Mouse (Mus musculus): ENCODE results near the gene Dhrs13.
"Not testable (repeated sequence)": the region's sequence is repeated elsewhere in the genome, so short reads cannot be mapped to it uniquely, and the experiment has no call there.

The Dhrs13 gene

DNA sequence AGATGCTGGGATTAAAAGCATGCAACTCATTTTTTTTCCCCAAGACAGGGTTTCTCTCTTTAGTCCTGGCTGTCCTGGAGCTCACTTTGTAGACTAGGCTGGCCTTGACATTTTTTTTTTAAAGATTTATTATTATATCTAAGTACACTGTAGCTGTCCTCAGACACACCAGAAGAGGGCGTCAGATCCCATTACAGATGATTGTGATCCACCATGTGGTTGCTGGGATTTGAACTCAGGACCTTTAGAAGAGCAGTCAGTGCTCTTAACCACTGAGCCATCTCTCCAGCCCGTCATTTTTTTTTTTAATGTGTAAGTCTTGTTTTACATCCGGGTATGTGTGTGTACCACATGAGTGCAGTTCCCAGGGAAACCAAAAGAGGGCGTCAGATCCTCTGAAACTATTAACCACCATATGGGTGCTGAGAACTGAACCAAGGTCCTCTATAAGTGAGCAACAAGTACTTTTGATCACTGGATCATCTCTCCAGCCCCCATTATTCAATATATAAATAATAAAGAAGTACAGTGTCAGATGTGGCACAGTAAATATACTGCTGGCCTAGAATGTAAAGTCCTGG is 10.3 kb downstream of the Dhrs13 start:
- not testable (repeated sequence) for DNase-seq (ENCODE audit: low spot score)

DNA sequence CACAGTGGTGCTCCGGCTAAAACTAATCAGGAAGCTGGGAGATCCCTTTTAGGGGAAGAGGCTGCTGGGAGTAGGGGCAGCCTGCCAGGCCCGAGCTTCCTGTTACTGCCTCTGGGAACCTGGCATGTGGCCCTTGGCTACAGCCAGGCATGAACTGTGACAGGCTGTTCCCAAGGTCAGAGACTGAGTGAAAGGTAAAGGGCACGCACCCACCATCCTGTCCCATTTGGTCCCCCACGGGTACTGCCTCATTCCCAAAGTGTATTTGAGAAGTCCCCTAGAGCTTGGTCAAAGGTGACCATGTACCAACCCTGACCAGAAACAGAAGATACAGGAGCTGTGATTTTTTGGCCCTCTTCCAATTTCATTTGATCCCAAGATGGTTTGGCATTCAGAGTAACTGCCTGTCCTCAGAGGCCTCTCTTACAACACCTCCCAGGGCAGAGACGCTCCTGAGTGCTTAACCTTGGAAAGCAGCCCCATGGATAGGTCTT is 12.7 kb downstream of the Dhrs13 start:
- no peak for DNase-seq (ENCODE audit: low spot score)

DNA sequence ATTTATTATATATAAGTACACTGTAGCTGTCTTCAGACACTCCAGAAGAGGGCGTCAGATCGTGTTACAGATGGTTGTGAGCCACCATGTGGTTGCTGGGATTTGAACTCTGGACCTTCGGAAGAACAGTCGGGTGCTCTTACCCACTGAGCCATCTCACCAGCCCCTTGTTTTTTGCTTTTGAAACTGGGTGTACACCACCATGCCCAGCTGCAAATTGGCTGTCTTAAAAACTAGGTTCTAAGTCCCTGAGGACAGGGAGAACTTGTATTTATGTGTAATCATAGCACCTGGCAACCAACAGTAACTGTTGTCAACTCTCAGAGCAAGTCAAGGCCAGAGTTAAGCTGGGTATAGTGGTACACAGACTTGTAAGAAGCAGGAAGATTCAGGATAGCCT is 16.6 kb downstream of the Dhrs13 start:
- DNase-seq (ENCODE audit: low spot score): not testable (repeated sequence)

DNA sequence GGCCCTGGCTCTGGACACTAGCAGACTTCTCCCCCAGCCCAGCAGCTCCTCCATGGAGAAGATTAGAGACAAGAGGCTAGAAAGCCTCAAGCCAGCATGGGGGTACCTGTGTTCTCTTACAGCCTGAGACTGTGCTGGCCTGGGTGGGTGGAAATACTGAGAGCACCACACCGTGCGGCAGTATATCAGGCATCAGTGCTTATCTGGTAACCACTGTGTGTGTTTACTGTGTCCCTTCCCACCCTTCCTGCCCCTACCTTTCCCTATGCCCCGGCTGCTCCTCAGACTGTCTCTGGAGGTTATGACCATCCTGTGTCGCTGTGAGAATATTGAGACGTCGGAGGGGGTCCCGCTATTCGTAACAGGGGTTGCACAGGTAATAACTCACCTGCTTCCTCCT is 21.0 kb downstream of the Dhrs13 start:
- DNase-seq (ENCODE audit: low spot score): no peak

DNA sequence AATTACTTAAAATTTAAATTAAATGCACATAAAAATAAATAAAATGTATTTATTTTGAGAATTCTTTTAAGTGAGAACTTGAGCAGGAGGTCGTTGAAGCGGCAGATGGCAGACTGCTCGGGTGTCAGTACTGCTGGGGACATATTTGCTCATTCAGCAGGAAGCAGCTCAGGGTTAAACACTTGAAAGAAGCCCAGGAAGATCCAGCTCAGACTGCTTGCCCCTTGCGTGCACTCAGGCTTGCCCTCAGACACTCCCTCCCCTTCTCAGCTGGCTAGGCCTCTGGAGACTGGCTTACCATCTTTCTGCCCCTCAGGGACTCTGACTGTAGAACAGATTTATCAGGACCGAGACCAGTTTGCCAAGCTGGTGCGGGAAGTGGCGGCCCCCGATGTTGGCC is 24.9 kb downstream of the Dhrs13 start:
- no peak for DNase-seq (ENCODE audit: low spot score)

DNA sequence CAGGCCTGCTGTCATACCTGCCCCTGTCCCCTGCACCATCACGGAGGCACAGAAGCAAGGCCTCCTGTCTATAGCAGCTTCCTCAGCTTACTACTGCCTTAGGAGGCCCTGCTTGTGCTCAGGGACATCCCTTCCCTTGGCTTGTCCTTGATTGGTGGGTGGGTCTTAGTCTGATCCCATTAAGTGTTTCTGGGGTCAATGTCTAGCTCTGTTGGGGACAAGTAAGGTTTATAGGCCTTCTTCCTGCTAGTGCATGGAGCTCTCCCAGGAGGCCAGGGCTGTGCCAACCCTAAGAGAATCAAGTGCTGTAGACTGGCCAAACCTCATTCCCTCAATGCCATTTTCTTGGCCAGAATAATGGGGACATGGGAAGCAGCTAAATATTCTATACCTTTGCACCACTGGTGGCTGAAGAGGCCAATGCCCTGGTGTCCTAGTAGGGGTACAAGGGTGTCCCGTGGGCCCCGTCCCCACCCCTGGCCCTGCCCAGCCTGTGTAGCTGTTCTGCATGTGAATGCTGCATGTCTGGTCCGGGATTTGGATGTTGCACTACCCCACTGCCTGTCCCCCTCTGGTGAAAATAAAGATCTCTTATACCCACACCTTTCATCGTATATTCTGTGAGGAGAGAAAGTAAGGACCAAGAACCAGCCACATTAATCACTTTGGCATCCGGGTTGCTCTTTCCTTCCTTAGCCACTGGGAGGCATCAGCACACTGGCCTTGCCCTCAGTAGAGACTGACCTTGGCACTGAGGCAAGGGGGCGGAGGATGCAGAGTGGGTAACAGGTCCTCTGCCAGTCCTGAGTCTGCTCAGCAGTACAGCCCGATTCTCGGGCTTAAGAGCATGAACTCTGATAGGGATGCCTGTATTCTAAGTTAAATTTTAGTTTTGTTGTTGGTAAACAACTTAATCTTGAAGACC is 28.0 kb downstream of the Dhrs13 start:
- DNase-seq (ENCODE audit: low spot score): peak; percentile 65

DNA sequence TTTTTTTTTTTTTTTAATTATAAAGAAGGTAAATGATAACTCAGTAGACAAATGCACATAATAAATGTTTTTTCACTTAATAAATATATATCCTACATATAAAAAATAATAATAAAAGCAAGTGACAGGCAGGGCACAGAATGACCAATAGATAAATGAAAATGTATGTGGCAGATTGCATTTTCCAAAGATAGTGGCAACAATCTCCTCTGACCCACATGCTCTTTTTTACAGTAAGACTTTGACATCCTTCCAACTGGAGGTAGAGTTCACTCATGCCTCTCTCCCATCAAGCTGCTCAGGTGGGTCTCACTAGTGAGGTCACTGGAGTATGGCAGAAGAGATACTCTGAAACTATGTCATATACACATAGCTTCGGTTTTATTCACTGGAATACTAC is 30.5 kb downstream of the Dhrs13 start:
- no peak for DNase-seq (ENCODE audit: low spot score)

DNA sequence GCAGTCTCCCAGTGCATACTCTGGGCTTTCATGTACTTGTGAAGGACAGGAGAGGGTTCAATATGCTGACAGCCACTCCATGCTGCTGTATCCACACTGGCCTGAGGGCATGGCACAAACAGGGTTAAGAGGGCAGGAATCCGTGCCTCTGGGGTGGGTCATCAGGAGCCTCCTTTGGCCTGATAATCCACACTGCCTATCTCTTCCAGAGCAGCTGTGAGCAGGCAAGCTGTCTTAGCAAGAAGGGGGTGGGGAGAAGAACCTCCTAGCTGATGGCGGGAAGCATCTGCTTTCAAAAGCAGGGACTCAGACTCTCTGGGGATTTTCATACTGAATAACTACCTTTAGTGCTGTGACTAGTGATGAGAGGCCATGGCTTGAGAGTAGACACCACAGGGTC is 33.8 kb downstream of the Dhrs13 start:
- DNase-seq (ENCODE audit: low spot score): peak; percentile 63

DNA sequence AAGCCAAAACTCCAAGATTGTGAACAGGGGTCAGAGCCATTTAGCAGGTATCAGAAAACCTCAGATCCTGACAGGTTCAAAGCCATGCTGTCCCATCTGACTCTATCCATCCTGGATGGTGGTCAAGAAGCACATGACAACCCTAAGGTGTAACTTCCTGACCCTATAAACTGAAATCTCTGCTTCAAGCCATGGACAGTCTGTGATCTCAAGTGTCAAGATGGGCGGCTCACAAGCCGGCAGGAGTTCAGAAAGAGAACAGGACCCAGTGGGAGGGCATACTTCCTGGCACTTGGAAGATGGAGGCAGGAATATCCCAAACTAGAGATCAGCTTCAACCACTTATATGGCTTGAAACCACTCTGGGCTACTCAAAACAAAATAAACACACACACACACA is 34.6 kb downstream of the Dhrs13 start:
- DNase-seq (ENCODE audit: low spot score): no peak

DNA sequence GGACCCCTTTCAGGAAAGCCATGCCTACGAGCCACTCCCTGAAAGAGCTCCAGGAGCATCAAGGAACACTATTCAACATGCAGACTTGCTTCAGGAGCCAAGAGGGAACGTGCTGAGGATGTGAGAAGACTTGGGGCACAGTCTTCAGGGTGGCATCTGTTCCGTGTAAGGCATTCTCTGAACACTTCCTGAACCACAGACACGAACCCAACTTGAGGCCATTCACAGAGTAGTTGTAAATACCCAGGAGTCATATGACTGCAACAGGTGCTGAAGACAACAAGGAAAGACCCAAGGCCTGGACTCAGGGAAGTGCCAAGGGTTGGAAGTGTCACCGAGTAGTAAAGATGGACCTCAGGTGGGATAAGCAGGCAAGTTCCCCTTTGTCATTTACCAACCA is 35.5 kb downstream of the Dhrs13 start:
- no peak for DNase-seq (ENCODE audit: low spot score)

DNA sequence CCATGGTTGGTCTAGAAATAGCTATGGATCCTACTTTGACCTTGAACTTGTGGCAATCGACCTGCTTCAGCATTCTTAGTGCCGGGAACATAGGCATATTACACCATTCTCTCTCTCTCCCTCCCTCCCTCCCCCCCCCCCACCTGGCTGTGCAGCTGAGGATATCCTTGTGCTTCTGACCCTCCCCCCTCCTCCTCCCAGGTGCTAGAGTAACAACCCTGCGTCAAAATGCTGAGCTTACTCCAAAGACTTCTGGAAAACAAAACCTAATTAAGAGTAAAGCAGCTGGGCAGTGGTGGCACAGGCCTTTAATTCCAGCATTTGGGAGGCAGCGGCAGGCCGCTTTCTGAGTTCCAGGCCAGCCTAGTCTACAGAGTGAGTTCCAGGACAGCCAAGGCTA is 37.0 kb downstream of the Dhrs13 start:
- no peak for DNase-seq (ENCODE audit: low spot score)

DNA sequence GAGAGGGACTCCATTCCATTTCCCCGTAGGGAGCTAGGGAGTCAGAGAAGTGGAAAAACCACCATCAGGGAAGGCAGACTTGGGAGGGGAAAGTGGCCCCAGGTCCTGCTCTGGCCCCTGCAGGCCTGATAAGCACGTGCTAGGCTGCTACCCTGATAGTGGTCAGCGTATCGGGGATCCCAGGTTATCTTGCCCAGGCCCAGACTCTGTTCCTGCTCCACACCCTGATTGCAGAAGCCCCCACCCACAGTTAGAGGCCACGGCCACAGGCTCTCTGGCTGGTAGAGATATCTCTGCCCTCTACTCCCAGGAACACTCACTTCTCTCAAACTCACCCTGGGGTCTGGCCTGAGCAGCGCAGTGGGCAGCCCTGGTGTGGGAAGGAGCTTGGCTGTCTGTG is 37.6 kb downstream of the Dhrs13 start:
- DNase-seq (ENCODE audit: low spot score): peak; percentile 72

DNA sequence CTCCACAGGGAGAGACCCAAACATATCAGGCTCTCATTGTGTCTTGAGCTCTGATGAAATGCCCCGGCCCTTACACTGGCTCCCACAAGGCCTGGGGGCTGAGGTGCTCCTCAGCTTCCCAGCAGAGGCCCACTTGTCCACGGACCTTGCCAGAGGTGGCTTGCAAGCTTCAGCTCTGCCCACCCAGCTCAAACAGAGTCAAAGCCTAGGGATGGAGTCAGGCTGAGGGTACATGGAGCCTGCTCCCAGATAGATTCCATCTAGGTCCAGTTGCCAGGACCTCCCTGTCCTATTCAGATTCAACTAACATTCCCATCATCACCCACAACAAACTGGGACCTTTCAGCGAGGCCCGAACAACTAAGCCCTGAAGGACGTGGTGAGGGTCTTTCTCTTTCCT is 39.9 kb downstream of the Dhrs13 start:
- DNase-seq (ENCODE audit: low spot score): no peak

DNA sequence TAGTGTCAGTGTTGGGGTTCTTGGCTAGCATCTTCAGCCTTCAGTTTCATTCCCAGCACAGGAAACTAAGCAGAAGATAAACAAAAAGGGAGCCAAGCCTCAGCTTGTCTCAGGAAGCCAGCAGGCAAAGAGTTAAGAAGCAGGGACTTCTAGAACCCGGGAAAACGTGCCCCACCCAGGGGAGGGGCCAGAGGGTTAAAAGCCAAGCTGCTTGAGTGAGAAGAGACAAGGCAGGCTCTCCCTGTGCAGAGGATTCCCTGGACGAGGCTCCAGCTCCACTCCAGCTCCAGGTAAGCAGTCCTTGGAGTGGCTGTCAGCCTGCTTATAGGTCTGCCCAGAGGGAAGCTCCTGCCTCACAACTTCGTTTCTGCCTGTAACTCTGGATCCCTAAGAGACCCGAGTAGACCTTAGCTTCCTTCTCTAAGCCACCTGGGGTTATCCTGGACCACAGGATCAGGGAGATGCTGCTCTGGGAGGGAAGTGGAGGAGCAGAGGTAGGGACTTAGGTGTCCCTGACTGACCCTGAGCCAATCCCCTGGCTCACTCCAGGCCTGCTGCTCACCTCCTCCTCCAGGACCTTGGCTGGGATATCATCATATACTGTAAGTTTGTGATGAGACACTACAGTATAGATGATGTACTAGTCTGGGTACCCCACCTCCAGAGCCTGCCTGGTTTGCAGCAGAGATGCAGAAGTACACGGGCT is 40.5 kb downstream of the Dhrs13 start:
- peak; percentile 74 for DNase-seq (ENCODE audit: low spot score)

DNA sequence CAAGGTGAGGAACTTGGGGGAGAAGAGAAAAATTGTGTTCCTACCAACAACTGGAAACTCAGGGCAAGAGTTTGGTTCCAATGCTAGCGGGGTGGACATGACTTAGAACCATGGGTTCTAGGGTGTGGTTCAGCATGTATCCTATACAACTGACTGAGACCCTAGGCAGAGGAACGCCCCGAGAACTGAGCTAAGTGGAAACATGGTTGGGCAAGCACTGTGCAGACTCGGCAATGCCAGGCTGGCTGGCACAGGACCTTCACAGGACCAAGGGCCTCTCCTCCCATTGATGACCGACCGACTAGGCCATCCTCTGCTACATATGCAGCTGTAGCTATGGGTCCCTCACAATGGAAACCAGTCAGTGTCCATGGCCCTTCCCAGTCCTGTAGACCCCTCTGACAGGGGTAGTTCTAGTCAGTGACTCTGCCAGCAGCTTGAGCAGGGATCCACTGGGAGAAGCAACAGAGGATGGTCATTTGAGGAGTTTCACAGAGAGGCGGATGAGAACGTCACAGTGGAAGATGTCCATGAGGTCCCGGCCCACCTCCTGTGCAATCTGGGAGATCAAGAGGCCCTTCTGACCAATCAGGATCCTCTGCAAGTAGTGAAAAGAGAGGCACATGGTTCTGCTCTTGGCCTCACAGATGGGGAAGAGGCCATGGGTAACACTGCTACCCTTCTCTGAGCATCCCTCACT is 41.6 kb downstream of the Dhrs13 start:
- peak; percentile 66 for DNase-seq (ENCODE audit: low spot score)

DNA sequence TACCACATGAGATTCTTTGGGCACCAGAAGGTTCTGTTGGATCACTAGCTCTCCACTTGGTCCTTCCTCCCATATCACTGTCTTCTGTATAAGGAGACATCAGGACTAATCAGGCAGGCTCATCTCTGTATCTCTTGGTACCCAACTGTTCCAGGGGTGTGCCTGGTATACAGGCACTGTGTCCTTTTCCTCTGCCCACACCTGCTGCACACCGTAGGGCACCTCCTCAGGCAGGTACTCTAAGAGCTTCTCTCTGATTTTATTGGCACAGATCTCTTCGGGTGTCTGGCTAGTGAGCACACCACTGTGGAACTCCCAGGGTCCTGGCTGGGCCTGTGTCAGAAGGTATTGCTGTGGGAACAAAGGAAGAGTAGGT is 42.2 kb downstream of the Dhrs13 start:
- peak; percentile 50 for DNase-seq (ENCODE audit: low spot score)

DNA sequence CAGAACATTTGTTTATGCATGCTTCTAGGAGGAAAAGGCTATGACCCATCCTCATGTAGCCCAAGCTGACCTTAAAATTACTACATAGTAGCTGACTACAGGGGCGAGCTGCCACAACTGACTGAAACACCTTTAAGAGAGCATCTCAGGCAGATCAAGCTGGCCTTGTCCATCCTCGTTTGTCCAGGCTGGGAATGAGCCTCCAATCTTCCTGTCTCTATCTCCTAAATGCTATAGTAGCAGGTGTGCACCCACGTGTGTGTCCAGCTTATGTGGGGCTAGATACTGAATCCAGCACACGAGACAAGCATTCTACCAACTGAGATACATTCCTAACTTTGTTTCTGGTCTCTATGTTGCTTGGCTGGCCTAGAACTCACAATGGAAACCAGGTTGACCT is 42.6 kb downstream of the Dhrs13 start:
- DNase-seq (ENCODE audit: low spot score): no peak

DNA sequence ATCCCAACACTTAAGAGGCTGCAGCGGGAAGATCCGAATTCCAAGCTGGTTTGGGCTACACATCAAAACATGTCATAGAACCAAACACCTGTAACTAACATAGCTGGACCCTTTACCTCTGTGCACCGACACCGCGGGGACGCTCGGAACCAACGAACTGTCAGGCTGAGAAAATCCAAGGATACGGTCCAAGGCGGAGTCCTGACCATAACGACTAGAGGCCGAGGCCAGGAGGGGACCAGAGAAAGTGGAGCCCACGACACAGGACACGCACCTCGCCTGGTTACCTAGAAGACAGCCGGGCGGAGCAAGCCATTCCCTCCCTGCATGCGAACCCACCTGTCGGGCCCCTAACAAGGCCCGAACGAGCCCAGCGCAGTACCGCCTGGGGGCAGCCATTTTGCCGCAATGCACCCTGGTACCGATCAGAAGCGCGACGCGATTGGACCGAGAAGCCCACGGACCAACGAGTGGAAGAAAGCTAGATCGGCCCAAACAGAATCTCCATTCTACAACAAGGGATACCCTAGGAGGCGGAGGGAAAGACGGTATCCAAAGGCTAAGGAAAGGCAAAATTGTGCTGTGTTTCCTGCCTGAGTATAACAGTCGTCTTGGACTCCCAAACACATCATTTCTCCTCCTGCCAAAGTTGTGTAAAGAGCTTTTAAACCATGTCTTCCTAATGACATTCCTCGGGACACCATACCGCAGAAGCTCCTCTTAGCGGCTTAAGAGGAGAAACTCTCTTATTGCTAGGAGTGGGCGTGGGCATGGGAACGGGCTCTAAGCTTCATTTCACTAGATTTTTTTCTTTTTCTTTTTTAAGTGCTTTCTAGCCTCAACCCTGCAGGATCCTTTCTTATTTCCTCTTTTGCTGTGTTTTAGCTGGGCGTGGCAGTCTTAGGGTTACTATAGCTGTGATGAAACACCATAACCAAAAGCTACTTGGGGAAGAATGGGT is 48.2 kb downstream of the Dhrs13 start, which contains the start of gene Eral1:
Eral1 (minus strand) TSS at position 423 of the 961 bp plus-strand sequence.
- DNase-seq (ENCODE audit: low spot score): peak; percentile 69

DNA sequence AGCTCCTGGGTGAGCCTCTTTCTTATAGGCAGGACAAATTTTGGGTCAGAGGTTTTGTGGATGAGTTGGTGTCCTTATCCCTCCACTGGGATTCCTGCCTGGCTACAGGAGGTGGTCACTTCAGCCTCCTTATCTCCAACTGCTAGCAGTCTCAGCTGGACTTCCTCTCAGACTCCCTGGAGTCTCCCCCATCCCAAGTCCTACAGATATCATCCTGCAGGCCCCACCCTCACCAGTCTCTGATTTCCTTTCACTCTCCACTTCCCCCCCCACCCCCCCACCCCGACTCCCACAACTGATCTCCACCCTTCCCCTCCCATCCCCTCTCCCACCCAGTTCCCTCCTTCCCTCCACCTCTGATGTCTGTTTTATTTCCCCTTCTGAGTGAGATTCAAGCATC is 51.5 kb downstream of the Dhrs13 start:
- no peak for DNase-seq (ENCODE audit: low spot score)

DNA sequence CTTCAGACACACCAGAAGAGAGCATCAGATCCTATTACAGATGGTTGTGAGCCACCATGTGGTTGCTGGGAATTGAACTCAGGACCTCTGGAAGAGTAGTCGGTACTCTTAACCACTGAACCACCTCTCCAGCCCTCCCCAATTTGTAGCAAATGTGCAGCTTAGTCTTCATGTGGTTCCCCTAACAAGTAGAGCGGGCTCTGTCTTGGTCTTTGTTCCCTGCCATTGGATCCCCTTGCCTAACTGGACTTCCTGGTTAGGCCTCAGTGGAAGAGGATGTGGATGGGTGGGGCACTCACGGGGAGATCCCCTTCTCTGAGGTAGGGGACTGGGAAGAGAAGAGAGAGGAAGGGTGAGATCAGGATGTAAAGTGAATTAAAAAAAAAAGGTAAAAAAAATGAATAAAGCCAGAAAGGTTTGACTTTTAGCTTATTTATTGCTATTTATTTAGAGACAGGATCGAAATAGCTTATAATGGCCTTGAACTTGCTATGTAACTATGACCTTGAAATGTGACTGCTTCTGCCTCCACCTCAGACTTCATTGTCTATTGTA is 54.9 kb downstream of the Dhrs13 start:
- no peak for DNase-seq (ENCODE audit: low spot score)
